Mouse (Mus musculus): ENCODE results near the gene Myg1.

DNA sequence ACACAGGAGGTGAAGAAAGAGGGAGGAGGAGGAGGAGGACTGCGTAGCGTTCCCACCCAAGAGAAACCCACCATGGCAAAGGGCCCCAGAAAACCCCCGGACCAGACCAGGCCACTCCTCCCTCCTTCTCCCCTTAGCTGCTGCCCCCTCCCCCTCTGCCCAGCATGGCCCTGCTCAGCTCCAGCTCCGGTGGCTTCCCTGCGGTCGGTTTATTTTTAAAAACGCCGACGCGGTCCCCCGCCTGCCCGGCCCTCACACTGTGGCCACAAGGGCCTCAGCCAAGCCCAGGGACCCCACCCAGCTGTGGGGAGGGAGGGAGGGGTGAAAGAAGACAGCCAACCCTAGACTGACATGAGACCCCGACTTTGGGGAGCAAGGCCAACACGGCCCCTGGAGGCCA is 31.1 kb downstream of the Myg1 start:
- TF ChIP-seq CEBPB (IDR thresholded peaks at IDR 0.05; ENCODE audit: insufficient read depth, poor library complexity, severe bottlenecking) (no peak), POLR2A (IDR thresholded peaks at IDR 0.05; ENCODE audit: insufficient read length, low read depth) (no peak), E2F4 (IDR thresholded peaks at IDR 0.05; ENCODE audit: insufficient read depth) (no peak), MAX (IDR thresholded peaks at IDR 0.05; ENCODE audit: low read depth) (no peak), MYOD1 (IDR thresholded peaks at IDR 0.05; ENCODE audit: control insufficient read depth in 1 of 3, insufficient read length in 2 of 3, low read depth in 2 of 3) (no peak), POLR2AphosphoS2 (IDR thresholded peaks at IDR 0.05; ENCODE audit: insufficient read length, low read depth) (no peak), USF1 (IDR thresholded peaks at IDR 0.05; ENCODE audit: low read depth) (no peak), TCF12 (IDR thresholded peaks at IDR 0.05; ENCODE audit: insufficient read depth, poor library complexity, severe bottlenecking) (no peak), REST (IDR thresholded peaks at IDR 0.05; ENCODE audit: insufficient read depth, insufficient read length) (no peak), TCF3 (IDR thresholded peaks at IDR 0.05; ENCODE audit: insufficient read length, low read depth) (no peak), MYOG (IDR thresholded peaks at IDR 0.05; ENCODE audit: control insufficient read depth in 1 of 3, insufficient read depth in 1 of 3, insufficient read length in 2 of 3, low read depth in 2 of 3) (no peak), SRF (IDR thresholded peaks at IDR 0.05; ENCODE audit: control insufficient read depth, insufficient read length, low read depth) (no peak)

Measured in myocyte (in vitro differentiated cells).